ENCODE assay signal across 23 mouse cellular contexts in genomic region chr9:46214276-46214675, GRCm38 (mm10). TPM values are rescaled to one million over a fixed set of nuclear protein-coding genes. Genes with fewer than 3 reads are reported as not detected.
"Had no signal": no experiment of that assay in that cellular context is flagged by ENCODE, and none has a peak within 500 bp of the region (broad histone marks: within the 10 kb centered on the region; RNA-seq: fewer than 3 reads in every experiment).

No protein-coding gene starts in this region.

- H3K4me2 ChIP-seq: limb, embryonic 13.5 days; lung, embryonic 14.5 days; midbrain, embryonic 12.5 days; midbrain, embryonic 15.5 days; neural tube, embryonic 13.5 days had no signal

- H3K9me3 ChIP-seq: limb, embryonic 10.5 days; limb, embryonic 13.5 days; midbrain, embryonic 12.5 days; midbrain, embryonic 15.5 days; neural tube, embryonic 13.5 days had no signal

- H3K4me1 ChIP-seq: limb, embryonic 13.5 days; midbrain, embryonic 12.5 days; midbrain, embryonic 15.5 days; neural tube, embryonic 13.5 days had no signal

- H3K27ac ChIP-seq: limb, embryonic 10.5 days; limb, embryonic 13.5 days; liver, embryonic 14.5 days; midbrain, embryonic 12.5 days; midbrain, embryonic 15.5 days; neural tube, embryonic 13.5 days; stomach, postnatal 0 days had no signal

- H3K9ac ChIP-seq: limb, embryonic 13.5 days; liver, embryonic 14.5 days; lung, embryonic 14.5 days; midbrain, embryonic 12.5 days; midbrain, embryonic 15.5 days; neural tube, embryonic 13.5 days had no signal

- ATAC-seq: inflammation-experienced regulatory T-cells, adult 6 months; intestine, embryonic 16.5 days; midbrain, embryonic 15.5 days had no signal

- DNase-seq: kidney, adult 18-20 months; kidney, adult 9 months; kidney, postnatal 14 days; kidney, postnatal 4 days; lung, embryonic 14.5 days; lung, postnatal 14 days; retina, postnatal 1 day; right cerebral cortex, postnatal 14 days; right cerebral cortex, postnatal 4 days; thymus, adult 2 months; thymus, postnatal 14 days; thymus, postnatal 4 days had no signal

- H3K27me3 ChIP-seq: limb, embryonic 13.5 days; midbrain, embryonic 12.5 days; midbrain, embryonic 15.5 days; neural tube, embryonic 13.5 days had no signal

- H3K4me3 ChIP-seq: limb, embryonic 10.5 days; limb, embryonic 13.5 days; midbrain, embryonic 12.5 days; midbrain, embryonic 15.5 days; neural tube, embryonic 13.5 days had no signal

RNA-seq across cellular contexts. Expression of gene Apoa1, which starts 14.1 kb away (rescaled TPM):
- polyA plus RNA-seq: inflammation-experienced regulatory T-cells, adult 6 months had no signal

RNA-seq across cellular contexts. Expression of gene Apoc3, which starts 21.2 kb away (rescaled TPM):
- polyA plus RNA-seq: inflammation-experienced regulatory T-cells, adult 6 months; limb, embryonic 10.5 days; limb, embryonic 13.5 days; lung, embryonic 14.5 days; midbrain, embryonic 12.5 days; midbrain, embryonic 15.5 days; neural tube, embryonic 13.5 days; stomach, embryonic 14.5 days had no signal

RNA-seq across cellular contexts. Expression of gene Apoa4, which starts 26.2 kb away (rescaled TPM):
- polyA plus RNA-seq: inflammation-experienced regulatory T-cells, adult 6 months; limb, embryonic 10.5 days; lung, embryonic 14.5 days; midbrain, embryonic 12.5 days had no signal

RNA-seq across cellular contexts. Expression of gene Apoa5, which starts 54.2 kb away (rescaled TPM):
- polyA plus RNA-seq: inflammation-experienced regulatory T-cells, adult 6 months; kidney, embryonic 16.5 days; limb, embryonic 13.5 days; lung, embryonic 14.5 days; midbrain, embryonic 12.5 days; midbrain, embryonic 15.5 days; neural tube, embryonic 13.5 days; stomach, embryonic 14.5 days had no signal
